Mouse (Mus musculus) forebrain, postnatal 0 days (tissue): ENCODE data around the gene Mcur1. TPM values are rescaled to one million over a fixed set of nuclear protein-coding genes. Genes with fewer than 3 reads are reported as not detected.
A peak's percentile ranks its signal among the peaks of the same experiment; 100 is the strongest.

Experiments used
- ATAC-seq: fragments of 200-750 bp; cut with Nextera tagmentation; 2 replicates; pipeline ENCODE4 v1.8.0; 2017; ENCODE audit warnings: mild to moderate bottlenecking, moderate library complexity
- DNase-seq: peaks from one replicate; pipeline ENCODE4 v3.0.0-alpha.2; 2015
- H3K27ac ChIP-seq: fragments of 300-500 bp; sonication (generic); 2 replicates; pipeline ENCODE4 v1.5.1; 2014; ENCODE audit warnings: low read depth, mild to moderate bottlenecking, antibody characterized with exemption, low read length, moderate library complexity, mixed read lengths
- H3K27me3 ChIP-seq: fragments of 300-500 bp; sonication (generic); 2 replicates; pipeline ENCODE4 v1.6.1; 2014; ENCODE audit warnings: mild to moderate bottlenecking, low read length, mixed read lengths; ENCODE audit not compliant: insufficient read depth
- H3K36me3 ChIP-seq: fragments of 300-500 bp; sonication (generic); 2 replicates; pipeline ENCODE4 v1.6.1; 2014; ENCODE audit warnings: mild to moderate bottlenecking, moderate library complexity; ENCODE audit not compliant: insufficient read depth
- H3K4me1 ChIP-seq: fragments of 300-500 bp; sonication (generic); 2 replicates; pipeline ENCODE4 v1.6.1; 2014; ENCODE audit warnings: antibody characterized with exemption; ENCODE audit not compliant: insufficient read depth
- H3K4me2 ChIP-seq: fragments of 300-500 bp; sonication (generic); 2 replicates; pipeline ENCODE4 v1.6.1; 2014; ENCODE audit warnings: low read depth, mild to moderate bottlenecking, moderate library complexity
- H3K4me3 ChIP-seq: fragments of 300-500 bp; sonication (generic); 2 replicates; pipeline ENCODE4 v1.5.1; 2014; ENCODE audit warnings: low read depth, low read length, mixed read lengths
- H3K9ac ChIP-seq: fragments of 300-500 bp; sonication (generic); 2 replicates; pipeline ENCODE4 v1.6.1; 2014; ENCODE audit warnings: mild to moderate bottlenecking
- H3K9me3 ChIP-seq: fragments of 300-500 bp; sonication (generic); 2 replicates; pipeline ENCODE4 v1.6.1; 2016; ENCODE audit warnings: low read length
- CTCF ChIP-seq: sonication (generic); IDR thresholded peaks from 2 replicates; pipeline ENCODE4 v1.5.1; 2016; ENCODE audit warnings: antibody characterized with exemption, control low read depth, low read depth
- WGBS: fragments of 180-500 bp; shearing (Covaris S2); extraction: QIAGEN DNeasy Blood & Tissue Kit; methylation state at CpG from one replicate; pipeline ENCODE4 v1.1.7; 2014; 5-methylcytosine and 5-hydroxymethylcytosine counted together
- polyA plus RNA-seq: library from polyadenylated mRNA; unstranded; fragments of >200 nt; fragmentation: Nextera tagmentation; extraction: Ambion mirVana; gene quantifications from 2 replicates; pipeline ENCODE4 v1.2.1, GENCODE M21; 2015
- total RNA-seq: library from RNA; depleted of rRNA; stranded (reverse); fragments of >200 nt; gene quantifications from 2 replicates; pipeline ENCODE4 v1.2.3, GENCODE M21; 2014

Gene Mcur1
- total and polyA plus RNA-seq, 2 experiments from 2014 or later: 8.6 to 9.8 TPM

- H3K27ac ChIP-seq: no peak overlapping the region
- TF ChIP-seq CTCF: peak; percentile 97
- WGBS: 36% methylated on average over 3 of the region's 3 CpGs
- ATAC-seq (no peak), DNase-seq (peak; percentile 86)
- H3K4me3 ChIP-seq: no peak overlapping the region
- H3K36me3 ChIP-seq: peaks cover 25% of the 10 kb centered on the region
- no peak overlapping the region for H3K4me2 ChIP-seq
- no peaks in the 10 kb centered on the region for H3K4me1 ChIP-seq
- H3K9me3 ChIP-seq: no peaks in the 10 kb centered on the region
- no peak overlapping the region for H3K9ac ChIP-seq
- H3K27me3 ChIP-seq: no peaks in the 10 kb centered on the region
These were observed 13.1 kb downstream of the Mcur1 start for GRCm38 (mm10) chr13:43546861-43547260.

- Histone ChIP-seq H3K9ac (no peak overlapping the region), H3K4me1 (0 out of 2 replicates have a peak, but pooled peaks cover 5% of the 10 kb centered on the region), H3K4me3 (no peak overlapping the region), H3K27me3 (no peaks in the 10 kb centered on the region), H3K4me2 (no peak overlapping the region), H3K36me3 (peaks cover 7% of the 10 kb centered on the region; the same call in 1 of the 2 replicates), H3K27ac (no peak overlapping the region), H3K9me3 (no peaks in the 10 kb centered on the region)
- no peak for TF ChIP-seq CTCF
- 44% methylated on average over 14 of the region's 14 CpGs for WGBS
- DNase-seq (no peak), ATAC-seq (peak; percentile 36; the same call in 1 of the 2 replicates)
These were observed 19.7 kb downstream of the Mcur1 start for GRCm38 (mm10) chr13:43540205-43540815.

DNA sequence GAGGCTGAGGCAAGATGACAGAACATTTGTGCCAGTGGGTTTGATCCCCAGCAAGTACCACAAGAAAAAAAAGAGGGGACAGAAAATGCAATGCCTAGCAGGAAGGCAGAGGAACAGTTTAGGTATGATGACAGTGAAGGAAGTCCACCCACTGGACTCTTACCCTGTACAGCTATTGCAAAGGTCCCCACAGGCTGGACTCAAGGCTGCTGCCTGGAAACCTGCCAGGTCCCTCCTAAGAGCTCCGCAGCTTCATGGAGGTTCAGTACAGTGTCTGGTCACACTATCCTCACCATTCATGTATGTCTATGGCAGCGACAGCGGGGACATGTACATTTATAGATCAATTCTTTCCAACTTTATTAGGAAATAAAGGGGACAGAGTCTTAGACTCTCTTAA, 20.6 kb downstream of the Mcur1 start:
- Histone ChIP-seq H3K9me3 (no peaks in the 10 kb centered on the region), H3K27ac (no peak overlapping the region), H3K4me3 (no peak overlapping the region), H3K36me3 (peaks cover 6% of the 10 kb centered on the region; the same call in 1 of the 2 replicates), H3K4me2 (no peak overlapping the region), H3K27me3 (no peaks in the 10 kb centered on the region), H3K4me1 (0 out of 2 replicates have a peak, but pooled peaks cover 5% of the 10 kb centered on the region), H3K9ac (no peak overlapping the region)
- DNase-seq: no peak
- no peak for TF ChIP-seq CTCF
- 82% methylated on average over 3 of the region's 3 CpGs for WGBS
- ATAC-seq: no peak

DNA sequence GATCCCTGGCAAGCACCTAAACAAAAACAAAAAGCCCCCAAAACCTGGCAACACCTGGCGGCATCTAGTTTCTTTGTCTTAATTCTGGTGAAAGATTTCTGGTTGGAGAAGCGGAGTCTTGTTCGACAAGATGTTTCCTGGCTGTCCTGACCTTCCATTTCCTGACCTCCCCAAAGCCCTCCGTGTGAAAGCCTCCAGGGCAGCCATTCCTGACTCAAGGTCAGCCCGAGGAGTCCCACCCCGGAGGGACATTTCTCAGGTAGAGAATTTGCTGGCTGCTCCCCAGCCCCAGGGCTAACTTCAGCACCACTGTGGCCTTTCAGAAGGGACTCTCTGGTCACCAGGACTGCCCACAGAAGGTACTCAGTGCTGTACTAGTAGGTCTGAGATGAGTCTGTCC, 22.1 kb downstream of the Mcur1 start:
- H3K36me3 ChIP-seq: no peaks in the 10 kb centered on the region
- no peak overlapping the region for H3K4me2 ChIP-seq
- H3K27ac ChIP-seq: no peak overlapping the region
- 0 out of 2 replicates have a peak, but pooled peaks cover 5% of the 10 kb centered on the region for H3K4me1 ChIP-seq
- no peak overlapping the region for H3K9ac ChIP-seq
- DNase-seq (no peak), ATAC-seq (no peak)
- 77% methylated on average over 6 of the region's 6 CpGs for WGBS
- H3K9me3 ChIP-seq: no peaks in the 10 kb centered on the region
- H3K27me3 ChIP-seq: no peaks in the 10 kb centered on the region
- H3K4me3 ChIP-seq: no peak overlapping the region
- TF ChIP-seq CTCF: no peak

DNA sequence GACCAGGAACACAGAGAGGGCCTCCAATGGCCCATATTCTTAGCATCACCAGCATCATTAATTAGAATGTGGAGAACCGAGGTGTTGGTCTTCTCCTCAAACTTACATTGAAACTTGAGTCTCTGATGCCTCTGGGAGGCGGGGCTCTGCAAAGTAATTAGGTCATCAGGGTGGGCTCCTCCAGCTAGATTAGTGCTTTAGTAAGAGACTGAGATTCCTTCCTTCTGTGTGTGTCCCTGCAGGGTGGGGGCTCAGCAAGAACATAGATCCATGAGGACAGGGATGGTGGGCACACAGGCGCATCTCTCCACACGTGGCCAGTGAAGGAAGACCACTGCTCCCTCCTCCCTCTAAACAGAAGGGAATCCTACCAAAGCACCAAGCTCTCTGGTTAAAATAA, 26.0 kb downstream of the Mcur1 start:
- Histone ChIP-seq H3K27ac (no peak overlapping the region), H3K4me1 (peaks cover 16% of the 10 kb centered on the region; the same call in 1 of the 2 replicates), H3K27me3 (no peaks in the 10 kb centered on the region), H3K4me3 (no peak overlapping the region), H3K9ac (no peak overlapping the region), H3K9me3 (no peaks in the 10 kb centered on the region), H3K4me2 (no peak overlapping the region), H3K36me3 (no peaks in the 10 kb centered on the region)
- ATAC-seq: no peak
- no peak for TF ChIP-seq CTCF
- WGBS: 79% methylated on average over 4 of the region's 4 CpGs
- DNase-seq: no peak

- ATAC-seq: peak; percentile 97
- no peak overlapping the region for H3K4me3 ChIP-seq
- H3K4me1 ChIP-seq: peaks cover 17% of the 10 kb centered on the region; the same call in 1 of the 2 replicates
- WGBS: 2% methylated on average over 13 of the region's 13 CpGs
- DNase-seq: peak; percentile 85
- no peaks in the 10 kb centered on the region for H3K27me3 ChIP-seq
- no peaks in the 10 kb centered on the region for H3K9me3 ChIP-seq
- H3K4me2 ChIP-seq: peak overlapping the region; percentile 28
- peak; percentile 54 for TF ChIP-seq CTCF
- peak overlapping the region; percentile 58 for H3K27ac ChIP-seq
- H3K36me3 ChIP-seq: no peaks in the 10 kb centered on the region
- H3K9ac ChIP-seq: no peak overlapping the region
These were observed 28.9 kb downstream of the Mcur1 start for GRCm38 (mm10) chr13:43530832-43531693.
